Mouse (Mus musculus) megakaryocyte, embryonic 14.5 days (primary cell): Measurements from ENCODE around the gene Tent5c.

ENCODE experiments used
- FLI1 ChIP-seq: IDR thresholded peaks from 2 replicates; pipeline ENCODE4 v1.6.1; 2012; ENCODE audit warnings: low read length, inconsistent platforms, mixed read lengths
- GATA1 ChIP-seq: IDR thresholded peaks from 3 replicates; pipeline ENCODE4 v1.6.1; 2012; ENCODE audit warnings: mixed read lengths, low read length, inconsistent platforms, borderline replicate concordance

DNA sequence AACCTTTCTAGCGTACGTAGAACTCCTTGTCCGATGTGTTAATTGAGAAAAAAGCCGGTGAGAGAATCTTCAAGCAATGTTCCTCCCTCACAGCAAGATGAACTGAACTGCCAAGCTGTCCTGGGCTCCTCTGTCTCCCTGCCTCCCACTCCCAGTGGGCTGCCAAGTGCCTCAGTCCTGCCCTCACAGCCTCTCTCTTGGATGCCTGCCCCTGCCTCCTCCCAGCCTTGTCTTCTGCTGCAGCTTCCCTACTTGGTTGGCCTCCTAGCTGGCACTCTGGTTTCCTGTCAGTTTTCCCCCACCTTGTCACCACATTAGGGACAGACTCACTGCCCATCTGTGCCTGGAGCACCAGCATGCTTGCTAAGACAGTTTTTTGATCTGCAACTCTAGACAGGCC lies 86.5 kb downstream of the Tent5c start:
- TF ChIP-seq GATA1 (no peak), FLI1 (no peak)
